In genomic region chr7:99161529-99161928, GRCm38 (mm10) we compare ENCODE assay signal across 9 mouse cellular contexts. TPM values are rescaled to one million over a fixed set of nuclear protein-coding genes. Genes with fewer than 3 reads are reported as not detected.
DNase-seq lines count a peak whose midpoint lies in the region; ATAC-seq and TF ChIP-seq lines count a peak whose summit lies in the region.
"Had no signal": no experiment of that assay in that cellular context is flagged by ENCODE, and none has a peak within 500 bp of the region (broad histone marks: within the 10 kb centered on the region; RNA-seq: fewer than 3 reads in every experiment).

No protein-coding gene starts in this region.

- H3K4me2 ChIP-seq in midbrain, embryonic 12.5 days (replicated peaks), result no peak overlapping the region
- no peak overlapping the region for H3K4me2 ChIP-seq in midbrain, embryonic 16.5 days (ENCODE audit: low read length)
- no peak overlapping the region for H3K4me2 ChIP-seq in heart, postnatal 0 days (ENCODE audit: low read depth, low read length)

- no peaks in the 10 kb centered on the region for H3K4me1 ChIP-seq in midbrain, embryonic 12.5 days
- no peaks in the 10 kb centered on the region for H3K4me1 ChIP-seq in midbrain, embryonic 16.5 days (ENCODE audit: control insufficient read depth, insufficient read depth, low read length)
- H3K4me1 ChIP-seq in heart, postnatal 0 days (ENCODE audit: control insufficient read depth, insufficient read depth), result peaks cover 9% of the 10 kb centered on the region

- DNase-seq in heart, postnatal 0 days (ENCODE audit: low spot score), result no peak
- DNase-seq in kidney, postnatal 36 days, result peak; percentile 93 to 95
- DNase-seq in layer of hippocampus, adult 9-10 months (ENCODE audit: low spot score), result no peak
- DNase-seq in urinary bladder, postnatal 10 days (ENCODE audit: low spot score), result no peak
- no peak for DNase-seq in retina, postnatal 1 day
- DNase-seq: forebrain, postnatal 0 days; thymus, postnatal 4 days had no signal

- no peaks in the 10 kb centered on the region for H3K27me3 ChIP-seq in midbrain, embryonic 12.5 days
- H3K27me3 ChIP-seq in midbrain, embryonic 16.5 days (ENCODE audit: control insufficient read depth, insufficient read depth, low read depth, low read length), result no peaks in the 10 kb centered on the region
- H3K27me3 ChIP-seq in heart, postnatal 0 days (ENCODE audit: control insufficient read depth, insufficient read depth, low read length), result no peaks in the 10 kb centered on the region

- no peaks in the 10 kb centered on the region for H3K9me3 ChIP-seq in midbrain, embryonic 12.5 days
- no peaks in the 10 kb centered on the region for H3K9me3 ChIP-seq in midbrain, embryonic 16.5 days (replicated peaks; ENCODE audit: control insufficient read depth, low read length, poor library complexity, severe bottlenecking)
- H3K9me3 ChIP-seq in heart, postnatal 0 days (replicated peaks; ENCODE audit: control insufficient read depth, low read length), result no peaks in the 10 kb centered on the region

- no peak for TF ChIP-seq EP300 in heart, postnatal 0 days (IDR thresholded peaks at IDR 0.05; ENCODE audit: low read depth)

- WGBS in midbrain, embryonic 12.5 days, result 60% methylated on average over 4 of the region's 4 CpGs
- 60% methylated on average over 4 of the region's 4 CpGs for WGBS in midbrain, embryonic 16.5 days
- 44% methylated on average over 4 of the region's 4 CpGs for WGBS in heart, postnatal 0 days

- no peak overlapping the region for H3K9ac ChIP-seq in midbrain, embryonic 12.5 days (replicated peaks)
- H3K9ac ChIP-seq in midbrain, embryonic 16.5 days (ENCODE audit: low read depth, low read length), result no peak overlapping the region
- no peak overlapping the region for H3K9ac ChIP-seq in heart, postnatal 0 days (replicated peaks; ENCODE audit: low read depth, low read length)
- H3K9ac ChIP-seq: forebrain, postnatal 0 days had no signal

- H3K27ac ChIP-seq in midbrain, embryonic 12.5 days (replicated peaks), result no peak overlapping the region
- H3K27ac ChIP-seq in midbrain, embryonic 16.5 days (ENCODE audit: low read length), result no peak overlapping the region
- H3K27ac ChIP-seq in heart, postnatal 0 days (ENCODE audit: low read depth), result peak overlapping the region; percentile 66

- H3K4me3 ChIP-seq in midbrain, embryonic 12.5 days, result no peak overlapping the region
- H3K4me3 ChIP-seq in midbrain, embryonic 16.5 days (ENCODE audit: low read depth, low read length), result no peak overlapping the region
- H3K4me3 ChIP-seq in heart, postnatal 0 days (ENCODE audit: low read depth, low read length), result no peak overlapping the region

- no peak for TF ChIP-seq CTCF in heart, postnatal 0 days (IDR thresholded peaks at IDR 0.05; ENCODE audit: low read depth)

- peak; percentile 44; the same call in 1 of the 2 replicates for ATAC-seq in midbrain, embryonic 12.5 days (ENCODE audit: low FRiP score, low read depth)
- ATAC-seq in midbrain, embryonic 16.5 days, result no peak
- ATAC-seq in heart, postnatal 0 days (ENCODE audit: insufficient read depth, low read depth), result peak; percentile 60
- ATAC-seq: forebrain, postnatal 0 days had no signal

- H3K36me3 ChIP-seq in midbrain, embryonic 12.5 days, result no peaks in the 10 kb centered on the region
- no peaks in the 10 kb centered on the region for H3K36me3 ChIP-seq in midbrain, embryonic 16.5 days (ENCODE audit: control insufficient read depth, insufficient read depth, low read length)
- H3K36me3 ChIP-seq in heart, postnatal 0 days (replicated peaks; ENCODE audit: control insufficient read depth, insufficient read depth, low read length), result 0 out of 2 replicates have a peak, but pooled peaks cover 7% of the 10 kb centered on the region

RNA-seq across cellular contexts. Expression of gene Uvrag, which starts 20.6 kb away (rescaled TPM):
- polyA plus RNA-seq in midbrain, embryonic 12.5 days (2016; fragmentation: Nextera tagmentation; extraction: Ambion mirVana), result 15.7 and 16.4 TPM in 2 replicates
- polyA plus RNA-seq in midbrain, embryonic 16.5 days (2015; fragmentation: Nextera tagmentation; extraction: Ambion mirVana), result 16.0 and 17.7 TPM in 2 replicates
- 37.2 and 38.1 TPM in 2 replicates for total RNA-seq in heart, postnatal 0 days (2014; rRNA removed; ENCODE audit: low replicate concordance)
- 11.1 and 11.8 TPM in 2 replicates for polyA plus RNA-seq in heart, postnatal 0 days (2015; fragmentation: Nextera tagmentation; extraction: Ambion mirVana)

RNA-seq across cellular contexts. Expression of gene Dgat2, which starts 21.0 kb away (rescaled TPM):
- polyA plus RNA-seq in midbrain, embryonic 12.5 days (2016; fragmentation: Nextera tagmentation; extraction: Ambion mirVana), result 9.6 and 9.7 TPM in 2 replicates
- 22.0 and 24.0 TPM in 2 replicates for polyA plus RNA-seq in midbrain, embryonic 16.5 days (2015; fragmentation: Nextera tagmentation; extraction: Ambion mirVana)
- 114 and 121 TPM in 2 replicates for total RNA-seq in heart, postnatal 0 days (2014; rRNA removed; ENCODE audit: low replicate concordance)
- 112 and 115 TPM in 2 replicates for polyA plus RNA-seq in heart, postnatal 0 days (2015; fragmentation: Nextera tagmentation; extraction: Ambion mirVana)

Comparison
In these comparisons a context has a peak if more than half of its experiments do, and no peak if none do; other contexts are left out.
1. DNase-seq: peak in kidney, postnatal 36 days (2 of 2); none in heart, postnatal 0 days (single experiment), layer of hippocampus, adult 9-10 months (single experiment), urinary bladder, postnatal 10 days (single experiment) and retina, postnatal 1 day (single experiment).